Mouse (Mus musculus) lung, embryonic 14.5 days (tissue): Measurements from ENCODE around the gene Ccdc36. TPM values are rescaled to one million over a fixed set of nuclear protein-coding genes. Genes with fewer than 3 reads are reported as not detected.

Experiments
- ATAC-seq: fragments of 200-750 bp; cut with Nextera tagmentation; 2 replicates; pipeline ENCODE4 v1.8.0; 2017; ENCODE audit warnings: mild to moderate bottlenecking, moderate TSS enrichment, moderate library complexity; ENCODE audit not compliant: insufficient read depth
- DNase-seq: peaks from one replicate; pipeline ENCODE4 v3.0.0-alpha.2; 2015
- H3K27ac ChIP-seq: fragments of 300-500 bp; sonication (generic); 2 replicates; pipeline ENCODE4 v1.5.1; 2014; ENCODE audit warnings: low read depth, mild to moderate bottlenecking, moderate library complexity
- H3K27me3 ChIP-seq: fragments of 300-500 bp; sonication (generic); 2 replicates; pipeline ENCODE4 v1.6.1; 2014; ENCODE audit warnings: low read length, control low read depth; ENCODE audit not compliant: insufficient read depth
- H3K36me3 ChIP-seq: fragments of 300-500 bp; sonication (generic); 2 replicates; pipeline ENCODE4 v1.6.1; 2014; ENCODE audit warnings: control low read depth; ENCODE audit not compliant: insufficient read depth
- H3K4me1 ChIP-seq: fragments of 300-500 bp; sonication (generic); 2 replicates; pipeline ENCODE4 v1.6.1; 2014; ENCODE audit warnings: antibody characterized with exemption, control low read depth; ENCODE audit not compliant: insufficient read depth
- H3K4me2 ChIP-seq: fragments of 300-500 bp; sonication (generic); 2 replicates; pipeline ENCODE4 v1.6.1; 2014; ENCODE audit warnings: mild to moderate bottlenecking
- H3K4me3 ChIP-seq: fragments of 300-500 bp; sonication (generic); 2 replicates; pipeline ENCODE4 v1.5.1; 2014; ENCODE audit warnings: low read depth, low read length
- H3K9ac ChIP-seq: fragments of 300-500 bp; sonication (generic); 2 replicates; pipeline ENCODE4 v1.6.1; 2014
- H3K9me3 ChIP-seq: fragments of 300-500 bp; sonication (generic); 2 replicates; pipeline ENCODE4 v1.6.1; 2016; ENCODE audit warnings: low read depth, low read length, control low read depth
- CTCF ChIP-seq: IDR thresholded peaks from 2 replicates; pipeline ENCODE4 v1.5.1; 2016; ENCODE audit warnings: antibody characterized with exemption, low read depth
- WGBS: fragments of 180-500 bp; shearing (Covaris S2); extraction: QIAGEN DNeasy Blood & Tissue Kit; methylation state at CpG from one replicate; pipeline ENCODE4 v1.1.7; 2014; 5-methylcytosine and 5-hydroxymethylcytosine counted together
- polyA plus RNA-seq: library from polyadenylated mRNA; unstranded; fragments of >200 nt; fragmentation: Nextera tagmentation; extraction: Ambion mirVana; gene quantifications from 2 replicates; pipeline ENCODE4 v1.2.1, GENCODE M21; 2014

Ccdc36 gene
- polyA plus RNA-seq = 3.0 and 4.1 TPM in 2 replicates

- H3K9ac ChIP-seq = no peak within 1 kb of the TSS
- no peak within 1 kb of the TSS for H3K4me2 ChIP-seq
These were observed at the start of gene Ccdc36 for GRCm38 (mm10) chr9:108428384-108428783. Gene Ccdc36, minus strand, starts transcription at chr9:108428484.

GRCm38 (mm10) chr9:108474528-108474927 lies 46.2 kb upstream of the Ccdc36 start:
- Histone ChIP-seq H3K27ac (no peak overlapping the region), H3K9me3 (no peaks in the 10 kb centered on the region), H3K4me1 (peaks cover 2% of the 10 kb centered on the region; the same call in 1 of the 2 replicates), H3K9ac (no peak overlapping the region), H3K36me3 (no peaks in the 10 kb centered on the region), H3K4me2 (no peak overlapping the region), H3K4me3 (no peak overlapping the region), H3K27me3 (no peaks in the 10 kb centered on the region)
- WGBS = 79% methylated on average over 1 of the region's 1 CpGs
- ATAC-seq = no peak
- 0 out of 2 replicates have a peak, but pooled peaks have one; percentile 21 for TF ChIP-seq CTCF
- DNase-seq = no peak

More at GRCm38 (mm10) chr9:108428384-108428783, at the start of gene Ccdc36:
- H3K27ac ChIP-seq = no peak within 1 kb of the TSS
- no peaks in the 10 kb centered on the region for H3K9me3 ChIP-seq
- H3K4me1 ChIP-seq = no peaks in the 10 kb centered on the region
- no peak for ATAC-seq
- H3K27me3 ChIP-seq = no peaks in the 10 kb centered on the region
- H3K36me3 ChIP-seq = no peaks in the 10 kb centered on the region
- no peak for DNase-seq
- no peak for TF ChIP-seq CTCF
- no peak within 1 kb of the TSS for H3K4me3 ChIP-seq

GRCm38 (mm10) chr9:108469845-108470244 lies 41.6 kb upstream of the Ccdc36 start:
- DNase-seq = peak; percentile 13

GRCm38 (mm10) chr9:108469430-108469829 lies 41.1 kb upstream of the Ccdc36 start:
- Histone ChIP-seq H3K27me3 (no peaks in the 10 kb centered on the region), H3K4me2 (no peak overlapping the region), H3K4me1 (no peaks in the 10 kb centered on the region), H3K36me3 (peaks cover 19% of the 10 kb centered on the region), H3K9ac (no peak overlapping the region), H3K27ac (no peak overlapping the region), H3K4me3 (no peak overlapping the region), H3K9me3 (no peaks in the 10 kb centered on the region)
- no peak for TF ChIP-seq CTCF
- 44% methylated on average over 5 of the region's 5 CpGs for WGBS
- no peak for DNase-seq
- no peak for ATAC-seq

More at GRCm38 (mm10) chr9:108469845-108470244, 41.6 kb upstream of the Ccdc36 start:
- ATAC-seq = no peak
- Histone ChIP-seq H3K9ac (no peak overlapping the region), H3K27ac (no peak overlapping the region), H3K36me3 (peaks cover 15% of the 10 kb centered on the region; the same call in 1 of the 2 replicates), H3K4me2 (no peak overlapping the region), H3K4me3 (no peak overlapping the region), H3K9me3 (no peaks in the 10 kb centered on the region), H3K27me3 (no peaks in the 10 kb centered on the region), H3K4me1 (no peaks in the 10 kb centered on the region)
- TF ChIP-seq CTCF = no peak
- WGBS = 46% methylated on average over 4 of the region's 4 CpGs

DNA sequence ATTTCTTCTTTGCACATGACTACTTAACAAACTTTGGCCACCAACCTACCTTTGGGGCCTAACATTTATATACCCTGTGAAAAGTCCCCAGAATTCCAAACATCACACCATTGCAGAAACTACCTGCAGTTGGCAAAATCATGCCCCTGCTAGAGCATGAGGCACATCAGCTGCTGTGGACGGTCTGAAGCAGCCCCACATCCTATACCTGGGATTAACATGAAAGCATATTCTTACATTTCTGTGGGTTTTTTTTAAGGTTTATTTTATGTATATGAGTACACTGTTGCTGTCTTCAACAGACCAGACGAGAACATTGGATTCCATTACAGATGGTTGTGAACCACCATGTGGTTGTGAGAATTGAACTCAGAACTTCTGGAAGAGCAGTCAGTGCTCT lies 37.9 kb upstream of the Ccdc36 start:
- no peak for TF ChIP-seq CTCF
- no peak overlapping the region for H3K4me2 ChIP-seq
- no peak overlapping the region for H3K27ac ChIP-seq
- DNase-seq (no peak), ATAC-seq (no peak)
- H3K27me3 ChIP-seq = no peaks in the 10 kb centered on the region
- 86% methylated on average over 2 of the region's 2 CpGs for WGBS
- H3K4me1 ChIP-seq = no peaks in the 10 kb centered on the region
- no peak overlapping the region for H3K9ac ChIP-seq
- H3K4me3 ChIP-seq = no peak overlapping the region
- peaks cover 39% of the 10 kb centered on the region for H3K36me3 ChIP-seq
- no peaks in the 10 kb centered on the region for H3K9me3 ChIP-seq

DNA sequence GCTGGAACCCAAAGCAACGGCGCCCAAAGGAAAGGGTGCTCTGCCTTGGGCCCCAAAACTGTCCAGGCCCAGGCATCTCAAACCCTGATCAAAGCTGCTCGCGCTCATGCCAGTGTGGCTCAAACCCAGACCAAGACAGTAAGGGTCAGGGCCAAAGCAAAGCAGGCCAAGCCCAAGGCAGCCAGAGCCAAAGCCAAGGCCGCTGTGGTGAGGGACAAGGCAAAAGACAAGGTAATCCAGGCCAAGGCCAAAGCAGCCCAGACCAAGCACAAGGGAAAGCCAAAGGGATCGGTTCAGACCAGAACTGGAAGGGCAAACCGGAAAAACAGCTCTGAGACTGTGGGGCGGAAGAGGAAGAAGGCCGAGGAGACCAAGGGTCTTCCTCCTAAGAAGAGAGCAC lies 35.4 kb upstream of the Ccdc36 start:
- DNase-seq = no peak
- 88% methylated on average over 9 of the region's 9 CpGs for WGBS
- no peak overlapping the region for H3K27ac ChIP-seq
- no peak for TF ChIP-seq CTCF
- H3K4me1 ChIP-seq = peaks cover 5% of the 10 kb centered on the region; the same call in 1 of the 2 replicates
- H3K36me3 ChIP-seq = peaks cover 39% of the 10 kb centered on the region
- H3K9ac ChIP-seq = no peak overlapping the region
- H3K9me3 ChIP-seq = no peaks in the 10 kb centered on the region
- H3K27me3 ChIP-seq = no peaks in the 10 kb centered on the region
- ATAC-seq = no peak
- H3K4me2 ChIP-seq = no peak overlapping the region
- H3K4me3 ChIP-seq = no peak overlapping the region

- Histone ChIP-seq H3K4me1 (peaks cover 5% of the 10 kb centered on the region; the same call in 1 of the 2 replicates), H3K4me3 (peak overlapping the region; percentile 87; the same call in 1 of the 2 replicates), H3K36me3 (peaks cover 39% of the 10 kb centered on the region), H3K27me3 (no peaks in the 10 kb centered on the region), H3K9ac (peak overlapping the region; percentile 22), H3K4me2 (peak overlapping the region; percentile 85), H3K27ac (peak overlapping the region; percentile 97), H3K9me3 (no peaks in the 10 kb centered on the region)
- no peak for TF ChIP-seq CTCF
- ATAC-seq (peak; percentile 68), DNase-seq (peak; percentile 88)
- 52% methylated on average over 10 of the region's 10 CpGs for WGBS
These were observed 33.9 kb upstream of the Ccdc36 start for GRCm38 (mm10) chr9:108462192-108462591.

DNA sequence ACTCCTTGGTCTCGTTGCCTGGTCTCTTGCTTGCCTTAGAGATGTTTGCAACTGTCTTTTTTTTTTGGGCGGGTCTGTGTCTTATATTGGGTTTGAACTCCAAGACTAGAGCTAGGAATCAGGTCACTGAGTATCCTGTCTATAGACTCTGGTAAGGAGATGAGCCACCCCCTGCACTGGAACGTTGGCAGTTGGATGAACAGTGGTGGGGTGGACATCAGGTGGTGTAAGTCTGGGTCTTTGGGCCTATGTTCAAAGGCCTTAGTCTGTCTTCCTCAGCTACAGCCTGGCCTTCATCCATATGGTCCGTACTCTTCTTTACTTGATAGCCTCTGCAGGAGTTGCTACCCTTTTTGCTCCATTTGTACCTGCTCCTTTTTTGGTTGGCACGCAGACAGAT lies 33.4 kb upstream of the Ccdc36 start:
- no peak for ATAC-seq
- Histone ChIP-seq H3K27ac (peak overlapping the region; percentile 97), H3K9ac (peak overlapping the region; percentile 93)

More for the DNA sequence above, 33.4 kb upstream of the Ccdc36 start:
- Histone ChIP-seq H3K4me3 (peak overlapping the region; percentile 87), H3K27me3 (no peaks in the 10 kb centered on the region), H3K9me3 (no peaks in the 10 kb centered on the region), H3K4me2 (peak overlapping the region; percentile 85), H3K4me1 (peaks cover 5% of the 10 kb centered on the region; the same call in 1 of the 2 replicates), H3K36me3 (peaks cover 39% of the 10 kb centered on the region)
- DNase-seq = no peak
- no peak for TF ChIP-seq CTCF
- WGBS = 74% methylated on average over 5 of the region's 5 CpGs
